Mouse (Mus musculus) midbrain, embryonic 12.5 days (tissue): ENCODE data around the gene Inip. TPM values are rescaled to one million over a fixed set of nuclear protein-coding genes. Genes with fewer than 3 reads are reported as not detected.

ENCODE experiments used
- ATAC-seq: fragments of 200-750 bp; cut with Nextera tagmentation; 2 replicates; pipeline ENCODE4 v1.8.0; 2017; ENCODE audit warnings: low read depth, moderate TSS enrichment, moderate library complexity; ENCODE audit not compliant: low FRiP score
- H3K27ac ChIP-seq: fragments of 300-500 bp; sonication (generic); replicated peaks from 2 replicates; pipeline ENCODE4 v1.5.1; 2016; ENCODE audit warnings: mild to moderate bottlenecking
- H3K27me3 ChIP-seq: fragments of 300-500 bp; sonication (generic); 2 replicates; pipeline ENCODE4 v1.6.1; 2016; ENCODE audit warnings: mild to moderate bottlenecking
- H3K36me3 ChIP-seq: fragments of 300-500 bp; sonication (generic); 2 replicates; pipeline ENCODE4 v1.6.1; 2016
- H3K4me1 ChIP-seq: fragments of 300-500 bp; sonication (generic); 2 replicates; pipeline ENCODE4 v1.6.1; 2016
- H3K4me2 ChIP-seq: fragments of 300-500 bp; sonication (generic); replicated peaks from 2 replicates; pipeline ENCODE4 v1.6.1; 2016; ENCODE audit warnings: mild to moderate bottlenecking, moderate library complexity
- H3K4me3 ChIP-seq: fragments of 300-500 bp; sonication (generic); 2 replicates; pipeline ENCODE4 v1.5.1; 2016; ENCODE audit warnings: mild to moderate bottlenecking
- H3K9ac ChIP-seq: fragments of 300-500 bp; sonication (generic); replicated peaks from 2 replicates; pipeline ENCODE4 v1.6.1; 2016; ENCODE audit warnings: mild to moderate bottlenecking, moderate library complexity
- H3K9me3 ChIP-seq: fragments of 300-500 bp; sonication (generic); 2 replicates; pipeline ENCODE4 v1.6.1; 2016; ENCODE audit warnings: mild to moderate bottlenecking
- WGBS: fragments of 180-500 bp; shearing (Covaris S2); methylation state at CpG from one replicate; pipeline ENCODE4 v1.1.7; 2016; 5-methylcytosine and 5-hydroxymethylcytosine counted together
- polyA plus RNA-seq: library from polyadenylated mRNA; unstranded; fragments of >200 nt; fragmentation: Nextera tagmentation; extraction: Ambion mirVana; gene quantifications from 2 replicates; pipeline ENCODE4 v1.2.1, GENCODE M21; 2016

The Inip gene
- polyA plus RNA-seq, 1 experiment from 2014 or later: 94.5 TPM

DNA sequence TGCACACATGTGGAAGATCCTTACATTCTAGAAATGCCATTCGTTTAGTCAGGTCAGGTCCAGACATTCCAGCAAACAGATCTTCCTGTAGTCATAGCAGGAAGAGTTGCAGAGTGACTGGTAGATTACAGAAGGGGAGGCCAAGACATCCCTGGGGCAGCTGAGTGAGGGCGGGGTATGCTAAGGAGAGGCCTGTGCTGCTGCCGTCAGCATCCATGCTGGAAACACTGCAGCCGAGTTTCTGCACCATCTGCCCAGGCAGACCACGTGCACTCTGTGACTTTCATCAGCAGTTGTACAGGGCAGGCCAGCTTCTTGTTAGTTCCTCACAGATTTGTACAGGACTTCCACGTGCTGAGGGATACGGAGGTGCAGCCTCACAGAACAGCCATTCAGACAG is 22.1 kb upstream of the Inip start:
- Histone ChIP-seq H3K36me3 (no peaks in the 10 kb centered on the region; the same call in 1 of the 2 replicates), H3K4me2 (no peak overlapping the region), H3K4me3 (no peak overlapping the region), H3K27me3 (no peaks in the 10 kb centered on the region), H3K9me3 (no peaks in the 10 kb centered on the region), H3K4me1 (peaks cover 15% of the 10 kb centered on the region), H3K27ac (no peak overlapping the region), H3K9ac (no peak overlapping the region)
- no peak for ATAC-seq
- 72% methylated on average over 7 of the region's 7 CpGs for WGBS

DNA sequence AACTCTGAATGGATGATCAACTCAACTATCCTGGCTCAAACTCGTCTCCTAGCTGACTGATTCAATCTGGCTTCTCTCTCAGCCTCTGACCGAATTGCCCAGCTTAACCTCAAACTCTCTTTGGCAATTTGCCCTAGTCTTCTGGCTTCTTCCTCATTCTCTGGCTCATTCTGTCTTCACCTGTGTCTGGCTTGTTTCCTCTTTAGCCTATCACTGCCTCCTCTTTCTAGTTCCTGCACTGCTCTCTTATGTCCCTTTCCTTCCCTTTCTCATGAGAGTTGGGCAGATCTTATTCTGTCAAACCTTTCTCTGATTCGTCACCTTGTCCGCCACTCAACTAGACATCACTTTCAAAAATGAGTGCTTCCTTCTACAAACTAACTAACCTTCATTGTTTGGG is 20.7 kb upstream of the Inip start:
- H3K4me3 ChIP-seq: no peak overlapping the region
- no peaks in the 10 kb centered on the region; the same call in 1 of the 2 replicates for H3K36me3 ChIP-seq
- H3K9ac ChIP-seq: no peak overlapping the region
- no peak overlapping the region for H3K4me2 ChIP-seq
- WGBS: 92% methylated on average over 4 of the region's 4 CpGs
- ATAC-seq: no peak
- H3K27me3 ChIP-seq: no peaks in the 10 kb centered on the region
- no peaks in the 10 kb centered on the region for H3K9me3 ChIP-seq
- H3K27ac ChIP-seq: no peak overlapping the region
- H3K4me1 ChIP-seq: peaks cover 22% of the 10 kb centered on the region

- Histone ChIP-seq H3K4me3 (no peak overlapping the region), H3K9me3 (no peaks in the 10 kb centered on the region), H3K36me3 (no peaks in the 10 kb centered on the region; the same call in 1 of the 2 replicates), H3K27ac (no peak overlapping the region), H3K27me3 (no peaks in the 10 kb centered on the region), H3K4me2 (no peak overlapping the region), H3K9ac (no peak overlapping the region), H3K4me1 (peaks cover 23% of the 10 kb centered on the region)
- ATAC-seq: no peak
- WGBS: 96% methylated on average over 1 of the region's 1 CpGs
Measured at GRCm38 (mm10) chr4:59821516-59821915, 20.1 kb upstream of the Inip start.

GRCm38 (mm10) chr4:59819477-59820022 is 18.2 kb upstream of the Inip start:
- H3K4me3 ChIP-seq: no peak overlapping the region
- H3K4me2 ChIP-seq: no peak overlapping the region
- peak overlapping the region; percentile 70 for H3K27ac ChIP-seq
- no peaks in the 10 kb centered on the region for H3K9me3 ChIP-seq
- peak; percentile 81 for ATAC-seq
- WGBS: 35% methylated on average over 12 of the region's 12 CpGs
- H3K36me3 ChIP-seq: no peaks in the 10 kb centered on the region
- H3K4me1 ChIP-seq: peaks cover 30% of the 10 kb centered on the region
- H3K27me3 ChIP-seq: no peaks in the 10 kb centered on the region
- no peak overlapping the region for H3K9ac ChIP-seq

GRCm38 (mm10) chr4:59819054-59819472 is 17.7 kb upstream of the Inip start:
- 65% methylated on average over 7 of the region's 7 CpGs for WGBS
- no peak overlapping the region for H3K9ac ChIP-seq
- no peak overlapping the region for H3K4me2 ChIP-seq
- H3K4me3 ChIP-seq: no peak overlapping the region
- peaks cover 30% of the 10 kb centered on the region for H3K4me1 ChIP-seq
- no peaks in the 10 kb centered on the region for H3K27me3 ChIP-seq
- ATAC-seq: peak; percentile 28
- H3K9me3 ChIP-seq: no peaks in the 10 kb centered on the region
- no peaks in the 10 kb centered on the region for H3K36me3 ChIP-seq
- peak overlapping the region; percentile 70 for H3K27ac ChIP-seq

GRCm38 (mm10) chr4:59818498-59818897 is 17.1 kb upstream of the Inip start:
- ATAC-seq: no peak
- Histone ChIP-seq H3K27me3 (no peaks in the 10 kb centered on the region), H3K4me2 (no peak overlapping the region), H3K4me3 (no peak overlapping the region), H3K36me3 (no peaks in the 10 kb centered on the region), H3K4me1 (peaks cover 30% of the 10 kb centered on the region), H3K9ac (no peak overlapping the region), H3K9me3 (no peaks in the 10 kb centered on the region), H3K27ac (peak overlapping the region; percentile 70)
- WGBS: 75% methylated on average over 10 of the region's 10 CpGs

GRCm38 (mm10) chr4:59817790-59818189 is 16.4 kb upstream of the Inip start:
- Histone ChIP-seq H3K27me3 (no peaks in the 10 kb centered on the region), H3K4me1 (peaks cover 30% of the 10 kb centered on the region), H3K9ac (no peak overlapping the region), H3K9me3 (no peaks in the 10 kb centered on the region), H3K36me3 (no peaks in the 10 kb centered on the region), H3K4me2 (no peak overlapping the region), H3K27ac (no peak overlapping the region), H3K4me3 (no peak overlapping the region)
- 82% methylated on average over 5 of the region's 5 CpGs for WGBS
- ATAC-seq: no peak

DNA sequence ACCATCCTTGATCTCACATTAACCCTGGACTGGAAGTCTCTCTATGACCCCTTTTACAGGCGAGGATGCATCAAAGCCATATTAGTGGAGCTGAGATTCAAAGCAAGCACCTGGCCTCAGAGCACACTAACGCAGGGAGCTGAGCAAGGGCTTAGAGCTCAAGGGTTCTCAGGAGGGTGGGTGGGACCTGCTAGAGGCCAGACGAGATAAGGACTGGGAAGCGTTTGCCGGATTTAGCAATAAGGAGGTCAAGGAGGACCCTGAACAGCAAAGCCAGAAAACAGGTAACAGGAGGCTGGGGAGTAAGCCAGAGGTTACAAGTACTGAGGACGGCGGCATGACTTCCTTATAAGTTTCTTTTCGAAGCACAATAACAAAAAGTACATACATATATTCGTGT is 15.1 kb upstream of the Inip start:
- 76% methylated on average over 9 of the region's 9 CpGs for WGBS
- H3K36me3 ChIP-seq: no peaks in the 10 kb centered on the region
- H3K4me2 ChIP-seq: no peak overlapping the region
- H3K9ac ChIP-seq: no peak overlapping the region
- H3K27me3 ChIP-seq: no peaks in the 10 kb centered on the region
- no peak overlapping the region for H3K4me3 ChIP-seq
- ATAC-seq: no peak
- no peak overlapping the region for H3K27ac ChIP-seq
- no peaks in the 10 kb centered on the region for H3K9me3 ChIP-seq
- peaks cover 30% of the 10 kb centered on the region for H3K4me1 ChIP-seq

DNA sequence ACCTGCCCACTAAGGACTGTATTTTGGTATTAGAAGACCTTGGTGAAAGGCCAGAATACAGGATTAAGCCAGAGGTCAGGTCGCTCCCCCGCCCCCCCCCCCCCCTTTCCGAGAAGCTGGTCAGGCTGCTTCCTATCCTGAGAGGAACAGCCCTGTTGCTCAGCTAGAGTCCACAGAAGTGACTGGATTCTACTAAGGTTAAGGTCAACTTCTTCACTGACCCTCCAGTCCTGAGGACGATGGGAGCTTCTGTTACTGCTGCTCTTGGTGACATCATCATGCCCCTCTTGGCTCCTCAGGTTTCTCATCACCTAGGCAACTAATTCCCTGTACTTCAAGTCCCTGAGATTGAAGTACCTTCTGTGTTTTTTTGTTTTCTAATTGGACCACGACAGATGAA is 14.6 kb upstream of the Inip start:
- Histone ChIP-seq H3K4me2 (no peak overlapping the region), H3K27me3 (no peaks in the 10 kb centered on the region), H3K4me3 (no peak overlapping the region), H3K9me3 (no peaks in the 10 kb centered on the region), H3K27ac (no peak overlapping the region), H3K9ac (no peak overlapping the region), H3K4me1 (peaks cover 30% of the 10 kb centered on the region), H3K36me3 (no peaks in the 10 kb centered on the region)
- no peak for ATAC-seq
- WGBS: 33% methylated on average over 5 of the region's 5 CpGs

DNA sequence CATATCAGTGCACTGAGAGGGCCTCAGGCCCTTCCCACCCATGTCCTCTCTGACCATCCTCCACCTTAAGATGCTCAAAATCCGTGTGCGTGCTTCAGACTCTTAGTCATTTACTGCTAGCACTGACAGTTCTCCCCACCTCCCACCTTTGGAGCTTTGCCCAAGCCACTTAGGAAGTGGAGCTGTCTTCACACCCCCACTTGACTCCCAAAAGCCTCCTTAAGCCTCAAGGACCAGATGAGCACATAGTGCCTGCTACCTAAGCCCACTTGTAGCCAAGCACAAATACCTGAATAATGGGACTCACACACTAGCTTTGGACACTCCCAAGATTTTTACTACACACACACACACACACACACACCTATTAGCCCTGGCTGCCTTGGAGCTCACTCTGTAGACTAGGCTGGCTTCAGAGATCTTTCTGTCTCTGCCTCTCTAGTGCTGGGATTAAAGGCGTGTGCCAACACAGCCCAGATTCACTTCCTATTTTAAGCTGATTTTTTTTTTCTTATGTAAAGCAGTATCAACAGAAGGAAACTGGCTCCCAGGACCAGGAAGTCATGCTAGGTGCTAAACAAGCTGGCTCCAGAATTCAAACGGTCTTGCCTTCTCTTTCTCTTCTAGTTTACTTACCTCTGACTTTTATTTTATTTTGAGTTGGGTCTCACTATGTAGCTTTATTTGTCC is 13.9 kb upstream of the Inip start:
- Histone ChIP-seq H3K4me3 (no peak overlapping the region), H3K27me3 (no peaks in the 10 kb centered on the region), H3K36me3 (no peaks in the 10 kb centered on the region), H3K9ac (no peak overlapping the region), H3K4me2 (no peak overlapping the region), H3K9me3 (no peaks in the 10 kb centered on the region), H3K4me1 (peaks cover 30% of the 10 kb centered on the region), H3K27ac (no peak overlapping the region)
- 80% methylated on average over 4 of the region's 4 CpGs for WGBS
- ATAC-seq: no peak

GRCm38 (mm10) chr4:59814094-59814493 is 12.7 kb upstream of the Inip start:
- no peaks in the 10 kb centered on the region for H3K9me3 ChIP-seq
- no peak overlapping the region for H3K4me2 ChIP-seq
- no peaks in the 10 kb centered on the region for H3K27me3 ChIP-seq
- no peak for ATAC-seq
- H3K27ac ChIP-seq: no peak overlapping the region
- H3K36me3 ChIP-seq: no peaks in the 10 kb centered on the region
- 85% methylated on average over 7 of the region's 7 CpGs for WGBS
- peaks cover 22% of the 10 kb centered on the region for H3K4me1 ChIP-seq
- H3K9ac ChIP-seq: no peak overlapping the region
- H3K4me3 ChIP-seq: no peak overlapping the region

DNA sequence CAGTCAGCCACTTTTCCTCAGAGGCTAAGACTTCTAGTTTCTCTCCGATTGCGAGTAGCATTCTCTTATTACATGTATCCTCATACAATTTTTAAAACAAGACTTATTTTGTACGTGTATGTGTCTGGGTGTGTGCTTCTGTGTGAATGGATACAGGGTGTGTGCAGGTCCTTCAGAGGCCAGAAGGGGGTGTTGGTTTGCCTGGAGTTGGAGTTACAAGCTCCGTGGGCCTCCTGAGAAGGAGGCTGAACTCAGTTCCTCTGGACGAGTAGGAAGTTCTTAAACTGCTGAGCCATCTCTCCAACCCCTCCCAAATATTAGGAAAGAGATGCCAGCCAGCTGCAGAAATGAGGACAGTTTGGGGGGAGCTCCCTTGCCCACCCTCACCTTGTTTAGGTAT is 7.0 kb upstream of the Inip start:
- WGBS: 80% methylated on average over 5 of the region's 5 CpGs
- no peak overlapping the region for H3K4me2 ChIP-seq

More for the DNA sequence above, 7.0 kb upstream of the Inip start:
- Histone ChIP-seq H3K9ac (no peak overlapping the region), H3K4me1 (0 out of 2 replicates have a peak, but pooled peaks cover 7% of the 10 kb centered on the region), H3K4me3 (no peak overlapping the region), H3K9me3 (no peaks in the 10 kb centered on the region), H3K27ac (no peak overlapping the region), H3K27me3 (peaks cover 2% of the 10 kb centered on the region; the same call in 1 of the 2 replicates), H3K36me3 (no peaks in the 10 kb centered on the region)
- ATAC-seq: no peak
